Mouse (Mus musculus) heart, embryonic 15.5 days (tissue): ENCODE results near the gene Setd1a. TPM values are rescaled to one million over a fixed set of nuclear protein-coding genes. Genes with fewer than 3 reads are reported as not detected.

Source experiments
- ATAC-seq: fragments of 200-750 bp; cut with Nextera tagmentation; replicated peaks from 2 replicates; pipeline ENCODE4 v1.8.0; 2017; ENCODE audit warnings: low read depth, moderate TSS enrichment; ENCODE audit not compliant: insufficient number of reproducible peaks, insufficient read depth, low FRiP score
- H3K27ac ChIP-seq: fragments of 300-500 bp; sonication (generic); 2 replicates; pipeline ENCODE4 v1.5.1; 2015; ENCODE audit warnings: mild to moderate bottlenecking, inconsistent platforms
- H3K27me3 ChIP-seq: fragments of 300-500 bp; sonication (generic); 2 replicates; pipeline ENCODE4 v1.6.1; 2015; ENCODE audit warnings: inconsistent platforms
- H3K36me3 ChIP-seq: fragments of 300-500 bp; sonication (generic); 2 replicates; pipeline ENCODE4 v1.6.1; 2015; ENCODE audit warnings: mild to moderate bottlenecking, inconsistent platforms
- H3K4me1 ChIP-seq: fragments of 300-500 bp; sonication (generic); replicated peaks from 2 replicates; pipeline ENCODE4 v1.6.1; 2015; ENCODE audit warnings: inconsistent platforms
- H3K4me2 ChIP-seq: fragments of 300-500 bp; sonication (generic); 2 replicates; pipeline ENCODE4 v1.6.1; 2015; ENCODE audit warnings: inconsistent platforms, mild to moderate bottlenecking, moderate library complexity
- H3K4me3 ChIP-seq: fragments of 300-500 bp; sonication (generic); 2 replicates; pipeline ENCODE4 v1.5.1; 2015; ENCODE audit warnings: mild to moderate bottlenecking, inconsistent platforms
- H3K9ac ChIP-seq: fragments of 300-500 bp; sonication (generic); 2 replicates; pipeline ENCODE4 v1.6.1; 2015; ENCODE audit warnings: mild to moderate bottlenecking, inconsistent platforms
- H3K9me3 ChIP-seq: fragments of 300-500 bp; sonication (generic); replicated peaks from 2 replicates; pipeline ENCODE4 v1.6.1; 2016; ENCODE audit warnings: inconsistent platforms
- WGBS: fragments of 180-500 bp; shearing (Covaris S2); methylation state at CpG from one replicate; pipeline ENCODE4 v1.1.7; 2015; ENCODE audit warnings: mixed read lengths; 5-methylcytosine and 5-hydroxymethylcytosine counted together
- polyA plus RNA-seq: library from polyadenylated mRNA; unstranded; fragments of >200 nt; fragmentation: Nextera tagmentation; extraction: Ambion mirVana; gene quantifications from 2 replicates; pipeline ENCODE4 v1.2.1, GENCODE M21; 2015

Setd1a gene
- polyA plus RNA-seq, 1 experiment from 2014 or later = 13.0 TPM

DNA sequence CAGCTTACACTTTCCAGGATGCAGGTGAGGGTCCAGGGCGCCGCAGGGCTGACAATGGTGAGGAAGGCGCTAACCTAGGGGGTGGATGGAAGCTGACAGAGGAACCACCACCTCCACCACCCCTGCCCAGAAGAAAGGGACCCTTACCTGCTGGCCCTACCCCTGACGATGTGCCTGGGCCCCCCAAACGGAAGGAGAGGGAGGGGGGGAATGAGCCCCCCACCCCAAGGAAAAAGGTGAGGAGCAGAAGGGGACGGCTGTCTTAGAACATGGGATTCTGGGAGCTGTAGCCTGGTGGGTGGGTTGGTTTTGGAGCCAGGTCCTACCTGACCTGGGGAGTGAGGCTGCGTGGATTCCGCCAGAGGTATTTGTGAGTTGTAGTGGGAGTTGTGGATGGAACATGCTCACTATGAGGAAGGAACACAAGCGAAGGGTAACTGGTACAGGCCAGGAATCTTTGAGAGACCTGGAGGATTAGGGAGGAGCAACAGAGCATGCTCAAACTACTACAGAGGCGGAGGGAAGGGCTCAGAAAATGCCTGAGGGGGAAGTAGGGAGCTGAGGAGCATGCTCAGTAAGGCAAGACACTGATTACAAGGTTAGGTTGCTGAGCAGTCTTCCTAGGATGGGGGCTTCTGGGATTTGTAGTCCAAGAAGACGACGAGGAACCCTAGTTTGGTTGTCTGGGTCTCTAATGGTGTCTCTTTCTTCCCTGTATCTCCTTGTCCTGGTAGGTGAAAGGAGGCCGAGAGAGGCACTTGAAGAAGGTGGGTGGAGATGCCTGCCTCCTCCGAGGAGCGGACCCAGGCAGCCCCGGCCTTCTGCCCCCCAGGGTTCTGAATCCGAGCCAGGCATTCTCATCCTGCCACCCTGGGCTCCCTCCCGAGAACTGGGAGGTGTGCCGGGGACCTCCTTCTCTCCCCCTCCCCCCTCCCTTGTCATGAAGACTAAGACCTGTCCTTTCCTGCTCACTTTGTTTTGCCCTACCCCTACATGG lies 26.0 kb upstream of the Setd1a start:
- no peak overlapping the region for H3K4me3 ChIP-seq
- no peaks in the 10 kb centered on the region for H3K27me3 ChIP-seq
- whole genome bisulfite sequencing = 85% methylated on average over 19 of the region's 19 CpGs
- H3K27ac ChIP-seq = no peak overlapping the region
- ATAC-seq = no peak
- peaks cover 13% of the 10 kb centered on the region; the same call in 1 of the 2 replicates for H3K4me1 ChIP-seq
- H3K36me3 ChIP-seq = peaks cover 51% of the 10 kb centered on the region
- H3K9ac ChIP-seq = no peak overlapping the region
- H3K4me2 ChIP-seq = no peak overlapping the region
- H3K9me3 ChIP-seq = no peaks in the 10 kb centered on the region

DNA sequence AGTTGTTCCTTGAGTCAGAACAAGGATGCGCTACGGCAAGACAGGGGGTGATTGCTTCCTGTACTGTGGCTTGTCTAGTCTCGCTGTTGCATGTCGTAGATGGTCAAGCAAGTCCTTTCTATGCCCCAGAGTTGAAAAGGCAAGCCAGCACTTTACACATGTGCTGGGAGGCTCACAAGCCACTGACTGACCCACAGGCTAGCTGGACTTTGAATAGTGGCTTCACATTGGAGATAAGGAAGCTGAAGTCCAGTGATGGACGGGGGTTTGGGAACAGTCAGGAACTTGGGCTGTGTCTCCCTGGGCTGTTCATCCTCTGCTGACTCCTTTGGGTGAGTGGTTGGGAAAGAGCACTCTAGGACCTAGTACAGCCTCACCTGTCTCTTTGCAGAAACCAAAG lies 24.9 kb upstream of the Setd1a start:
- Histone ChIP-seq H3K4me2 (no peak overlapping the region), H3K9ac (no peak overlapping the region), H3K27ac (no peak overlapping the region), H3K27me3 (no peaks in the 10 kb centered on the region), H3K4me3 (no peak overlapping the region), H3K36me3 (peaks cover 55% of the 10 kb centered on the region), H3K9me3 (no peaks in the 10 kb centered on the region), H3K4me1 (peaks cover 13% of the 10 kb centered on the region; the same call in 1 of the 2 replicates)
- WGBS = 89% methylated on average over 5 of the region's 5 CpGs
- ATAC-seq = no peak

DNA sequence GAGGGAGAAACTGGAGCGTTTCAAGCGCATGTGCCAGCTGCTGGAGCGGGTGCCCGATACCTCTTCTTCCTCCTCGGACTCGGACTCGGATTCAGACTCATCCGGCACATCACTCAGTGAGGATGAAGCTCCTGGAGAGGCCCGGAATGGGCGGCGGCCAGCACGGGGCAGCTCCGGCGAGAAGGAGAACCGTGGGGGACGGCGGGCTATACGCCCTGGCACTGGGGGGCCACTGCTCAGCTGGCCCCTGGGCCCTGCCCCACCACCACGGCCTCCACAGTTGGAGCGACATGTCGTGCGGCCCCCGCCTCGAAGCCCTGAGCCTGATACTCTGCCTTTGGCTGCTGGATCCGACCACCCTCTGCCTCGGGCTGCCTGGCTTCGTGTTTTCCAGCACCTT lies 24.4 kb upstream of the Setd1a start:
- Histone ChIP-seq H3K27ac (no peak overlapping the region), H3K9me3 (no peaks in the 10 kb centered on the region), H3K9ac (no peak overlapping the region), H3K4me2 (no peak overlapping the region), H3K27me3 (no peaks in the 10 kb centered on the region), H3K4me1 (peaks cover 8% of the 10 kb centered on the region; the same call in 1 of the 2 replicates), H3K4me3 (no peak overlapping the region), H3K36me3 (peaks cover 59% of the 10 kb centered on the region)
- WGBS = 93% methylated on average over 27 of the region's 27 CpGs
- no peak for ATAC-seq

DNA sequence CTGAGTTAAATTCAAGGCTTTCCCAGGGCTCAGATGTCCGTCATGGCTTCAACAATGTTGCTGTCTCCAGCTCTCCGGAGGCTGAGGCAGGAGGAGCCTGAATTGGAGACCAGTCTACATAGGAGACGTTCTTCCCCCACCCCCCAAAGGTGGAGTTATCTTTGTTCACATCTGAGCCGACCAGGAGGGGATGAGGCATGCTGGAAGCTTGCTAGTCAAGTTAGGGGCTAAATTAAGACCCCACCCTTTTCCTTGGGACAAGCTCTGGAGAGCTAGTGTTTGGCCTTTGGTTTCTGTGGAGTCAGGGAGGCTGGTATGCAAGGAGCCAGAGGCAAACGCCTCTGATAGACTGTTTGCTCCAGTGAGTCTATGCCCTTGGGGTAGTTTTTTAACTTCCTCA lies 23.3 kb upstream of the Setd1a start:
- no peak overlapping the region for H3K4me2 ChIP-seq
- peaks cover 63% of the 10 kb centered on the region for H3K36me3 ChIP-seq
- 65% methylated on average over 5 of the region's 5 CpGs for WGBS
- H3K9ac ChIP-seq = no peak overlapping the region
- H3K4me1 ChIP-seq = no peaks in the 10 kb centered on the region
- no peak for ATAC-seq
- H3K27me3 ChIP-seq = no peaks in the 10 kb centered on the region
- H3K27ac ChIP-seq = no peak overlapping the region
- no peaks in the 10 kb centered on the region for H3K9me3 ChIP-seq
- H3K4me3 ChIP-seq = no peak overlapping the region

DNA sequence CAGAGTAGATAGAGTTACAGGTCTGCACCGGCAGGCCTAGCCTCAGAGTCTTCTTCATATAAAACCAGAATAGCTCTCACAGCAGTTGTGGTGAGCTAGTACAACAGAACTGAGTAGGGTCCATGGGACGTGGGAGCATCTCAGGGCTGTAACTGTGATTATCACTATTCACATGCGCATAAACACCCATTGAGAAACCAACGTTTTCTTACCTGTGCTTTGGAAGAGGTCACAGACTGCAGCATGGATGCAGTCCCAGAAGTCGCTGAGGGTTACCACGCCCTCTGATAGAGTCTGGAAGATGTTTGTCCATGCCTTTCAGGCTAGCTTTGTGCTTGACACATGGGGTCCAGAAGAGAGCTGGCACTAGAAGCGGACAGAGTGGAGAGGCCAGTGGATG lies 22.7 kb upstream of the Setd1a start:
- WGBS = 92% methylated on average over 7 of the region's 7 CpGs

DNA sequence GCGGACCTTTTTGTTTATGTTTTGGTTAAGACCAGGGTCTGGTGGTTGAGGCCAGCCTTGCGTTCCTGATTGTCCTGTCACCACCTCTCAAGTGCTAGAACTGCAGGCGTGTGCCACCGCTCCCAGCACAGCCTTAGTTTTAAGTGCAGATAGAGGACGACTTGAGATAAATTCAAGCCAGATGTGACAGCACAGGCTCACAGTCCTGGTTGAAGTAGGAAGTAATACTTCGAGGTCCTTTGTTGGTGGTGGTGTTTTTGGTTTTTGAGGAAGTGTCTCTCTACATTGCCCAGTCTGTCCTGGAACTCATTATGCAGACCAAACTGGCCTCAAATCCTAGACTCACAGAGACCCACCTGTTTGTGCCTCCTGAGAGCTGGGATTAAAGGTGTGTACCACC lies 16.8 kb upstream of the Setd1a start:
- no peaks in the 10 kb centered on the region for H3K9me3 ChIP-seq
- 0 out of 2 replicates have a peak overlapping the region, but pooled peaks have one; percentile 4 for H3K27ac ChIP-seq
- H3K36me3 ChIP-seq = peaks cover 30% of the 10 kb centered on the region
- H3K27me3 ChIP-seq = no peaks in the 10 kb centered on the region
- H3K9ac ChIP-seq = no peak overlapping the region
- no peak overlapping the region for H3K4me3 ChIP-seq
- H3K4me2 ChIP-seq = peak overlapping the region; percentile 35; the same call in 1 of the 2 replicates
- peaks cover 18% of the 10 kb centered on the region for H3K4me1 ChIP-seq
- 16% methylated on average over 6 of the region's 6 CpGs for WGBS
- no peak for ATAC-seq

More for the DNA sequence above, 22.7 kb upstream of the Setd1a start:
- H3K27ac ChIP-seq = no peak overlapping the region
- no peak for ATAC-seq
- H3K4me3 ChIP-seq = no peak overlapping the region
- H3K9ac ChIP-seq = no peak overlapping the region
- H3K36me3 ChIP-seq = peaks cover 57% of the 10 kb centered on the region
- H3K4me1 ChIP-seq = no peaks in the 10 kb centered on the region
- H3K9me3 ChIP-seq = no peaks in the 10 kb centered on the region
- H3K4me2 ChIP-seq = no peak overlapping the region
- H3K27me3 ChIP-seq = no peaks in the 10 kb centered on the region

DNA sequence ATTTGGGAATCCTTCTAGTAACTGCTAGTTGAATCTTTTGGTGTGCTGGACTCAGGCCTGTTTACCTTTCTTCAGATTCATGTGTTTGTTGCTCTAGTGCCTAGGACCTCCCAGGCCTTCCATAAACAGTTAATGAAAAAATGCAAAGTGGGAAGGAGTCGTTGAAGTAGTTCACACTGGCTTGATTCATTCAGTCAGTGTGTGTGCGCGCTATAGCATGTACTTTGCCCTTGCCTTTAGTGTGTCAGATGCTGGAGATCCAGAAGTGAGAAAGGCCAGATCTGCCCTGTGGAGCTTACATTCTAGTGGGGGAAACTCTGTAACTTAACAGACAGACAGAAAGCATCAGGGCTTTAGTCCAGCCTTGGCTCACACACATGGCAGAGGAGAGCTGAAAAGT lies 16.0 kb upstream of the Setd1a start:
- 79% methylated on average over 3 of the region's 3 CpGs for WGBS
- no peak overlapping the region for H3K4me3 ChIP-seq
- H3K4me1 ChIP-seq = peaks cover 18% of the 10 kb centered on the region
- H3K9me3 ChIP-seq = no peaks in the 10 kb centered on the region
- H3K36me3 ChIP-seq = peaks cover 35% of the 10 kb centered on the region
- ATAC-seq = no peak
- H3K27ac ChIP-seq = no peak overlapping the region
- H3K9ac ChIP-seq = no peak overlapping the region
- no peaks in the 10 kb centered on the region for H3K27me3 ChIP-seq
- no peak overlapping the region for H3K4me2 ChIP-seq

DNA sequence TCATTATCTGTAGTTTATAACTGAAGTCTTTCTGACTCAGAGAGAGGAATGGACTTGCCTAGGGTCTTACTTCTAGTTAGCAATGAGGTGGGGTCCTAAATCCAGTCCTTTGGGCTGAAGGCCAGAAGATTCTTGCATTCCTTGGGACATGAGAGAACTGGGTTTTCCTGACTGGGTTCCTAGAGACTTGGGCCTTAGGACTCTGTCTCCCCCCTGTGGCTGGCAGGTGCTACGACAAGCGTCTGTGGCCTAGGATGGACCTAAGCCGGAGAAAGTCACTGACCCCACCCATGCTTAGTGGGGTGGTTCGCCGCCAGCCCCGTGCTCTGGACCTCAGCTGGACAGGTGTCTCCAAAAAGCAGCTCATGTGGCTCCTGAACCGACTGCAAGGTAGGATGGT lies 15.4 kb upstream of the Setd1a start:
- no peak overlapping the region for H3K4me3 ChIP-seq
- peaks cover 36% of the 10 kb centered on the region for H3K36me3 ChIP-seq
- H3K27ac ChIP-seq = no peak overlapping the region
- no peak for ATAC-seq
- H3K4me2 ChIP-seq = no peak overlapping the region
- H3K4me1 ChIP-seq = peaks cover 18% of the 10 kb centered on the region
- no peaks in the 10 kb centered on the region for H3K27me3 ChIP-seq
- H3K9ac ChIP-seq = no peak overlapping the region
- no peaks in the 10 kb centered on the region for H3K9me3 ChIP-seq
- WGBS = 24% methylated on average over 7 of the region's 7 CpGs

DNA sequence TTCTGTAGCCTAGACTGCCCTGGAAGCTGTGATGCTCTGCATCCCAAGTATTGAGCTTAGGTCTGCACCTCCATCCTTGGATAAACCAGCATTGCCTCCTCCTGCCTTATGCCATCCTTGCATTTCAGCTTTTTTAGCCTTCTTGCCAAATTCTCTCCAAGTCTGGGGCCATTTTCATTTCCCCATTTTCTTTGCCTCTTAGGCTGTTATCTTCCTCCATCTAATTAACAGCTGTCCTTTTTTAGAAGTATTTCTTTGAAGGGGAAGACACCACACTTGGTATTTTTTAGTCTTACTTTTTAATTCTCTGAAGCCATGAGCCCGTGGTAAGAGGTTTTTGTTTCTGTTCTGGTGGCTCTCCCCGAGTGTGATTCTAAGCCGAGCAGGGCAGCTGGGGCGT lies 12.8 kb upstream of the Setd1a start:
- Histone ChIP-seq H3K36me3 (peaks cover 27% of the 10 kb centered on the region), H3K4me2 (no peak overlapping the region), H3K9ac (no peak overlapping the region), H3K4me1 (peaks cover 22% of the 10 kb centered on the region), H3K27ac (no peak overlapping the region), H3K9me3 (no peaks in the 10 kb centered on the region), H3K27me3 (no peaks in the 10 kb centered on the region), H3K4me3 (no peak overlapping the region)
- ATAC-seq = no peak
- whole genome bisulfite sequencing = 87% methylated on average over 4 of the region's 4 CpGs

DNA sequence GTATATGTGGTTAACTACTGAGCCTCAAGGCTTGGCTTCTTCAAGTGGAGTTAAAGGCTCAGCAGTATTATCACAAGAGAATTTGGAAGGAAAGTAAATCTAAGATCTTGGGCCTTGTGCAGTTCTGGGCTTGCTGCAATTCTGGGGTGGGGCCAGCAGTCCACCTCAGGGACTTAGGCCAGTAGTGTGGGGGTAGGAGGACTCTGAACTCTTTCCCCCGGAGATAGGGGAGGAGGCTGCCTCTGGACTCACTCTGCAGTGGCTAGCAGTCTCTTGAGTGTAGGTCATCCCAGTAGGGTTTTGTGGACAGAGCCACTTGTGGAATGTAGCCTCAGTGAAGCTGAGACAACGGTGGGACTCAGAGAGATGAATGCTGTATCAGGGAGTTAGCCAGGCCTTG lies 10.7 kb upstream of the Setd1a start:
- H3K4me1 ChIP-seq = peaks cover 24% of the 10 kb centered on the region
- H3K9ac ChIP-seq = no peak overlapping the region
- no peaks in the 10 kb centered on the region for H3K27me3 ChIP-seq
- peaks cover 27% of the 10 kb centered on the region for H3K36me3 ChIP-seq
- ATAC-seq = no peak
- H3K4me3 ChIP-seq = no peak overlapping the region
- 66% methylated on average over 2 of the region's 2 CpGs for WGBS
- H3K27ac ChIP-seq = no peak overlapping the region
- H3K4me2 ChIP-seq = no peak overlapping the region
- H3K9me3 ChIP-seq = no peaks in the 10 kb centered on the region

DNA sequence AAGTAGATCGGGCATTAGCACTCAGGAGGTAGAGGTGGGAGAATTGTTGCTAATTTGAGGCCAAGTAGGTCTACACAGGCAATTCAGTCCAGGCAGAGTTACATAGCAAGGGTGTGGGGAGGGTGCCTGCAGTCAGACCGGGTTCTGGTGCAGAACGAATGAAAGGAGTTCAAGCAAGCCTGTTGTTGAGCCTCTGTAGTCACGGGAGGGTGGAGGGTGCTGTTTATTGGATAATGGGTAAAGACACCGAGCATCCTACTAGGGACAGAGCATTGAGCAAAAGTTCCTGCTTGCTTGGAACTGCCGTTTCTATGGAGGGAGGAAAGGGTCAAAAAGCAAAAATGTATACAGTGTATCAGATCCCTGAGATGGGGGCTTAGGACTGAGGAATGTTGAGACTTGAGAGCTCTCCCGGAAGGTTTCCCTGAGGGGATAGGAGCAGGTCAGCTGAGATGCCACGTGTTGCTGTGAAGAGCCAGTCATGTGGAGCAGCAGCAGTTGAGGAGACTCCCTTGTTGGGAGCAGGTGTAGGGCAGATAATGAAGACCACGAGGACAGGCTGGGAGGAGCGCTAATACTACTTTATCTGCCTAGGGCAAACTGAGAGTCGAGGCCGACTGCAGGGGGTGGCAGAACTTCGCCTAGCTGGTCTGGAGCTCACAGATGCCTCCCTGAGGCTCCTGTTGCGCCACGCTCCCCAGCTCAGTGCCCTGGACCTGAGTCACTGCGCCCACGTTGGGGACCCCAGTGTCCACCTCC lies 9.4 kb upstream of the Setd1a start:
- Histone ChIP-seq H3K27me3 (no peaks in the 10 kb centered on the region), H3K36me3 (peaks cover 27% of the 10 kb centered on the region), H3K4me2 (no peak overlapping the region), H3K9me3 (no peaks in the 10 kb centered on the region), H3K4me1 (peaks cover 28% of the 10 kb centered on the region), H3K4me3 (no peak overlapping the region), H3K9ac (no peak overlapping the region), H3K27ac (no peak overlapping the region)
- ATAC-seq = no peak
- WGBS = 70% methylated on average over 17 of the region's 17 CpGs
